Comparison of ENCODE assay signal across 9 mouse cellular contexts in genomic region chr19:10097826-10098225, GRCm38 (mm10). TPM values are rescaled to one million over a fixed set of nuclear protein-coding genes. Genes with fewer than 3 reads are reported as not detected.
A peak's percentile ranks its signal among the peaks of the same experiment; 100 is the strongest.
DNase-seq lines count a peak whose midpoint lies in the region; ATAC-seq and TF ChIP-seq lines count a peak whose summit lies in the region.
"Had no signal": no experiment of that assay in that cellular context is flagged by ENCODE, and none has a peak within 500 bp of the region (broad histone marks: within the 10 kb centered on the region; RNA-seq: fewer than 3 reads in every experiment).

No protein-coding gene starts in this region.

- H3K36me3 ChIP-seq in heart, embryonic 13.5 days = peaks cover 25% of the 10 kb centered on the region
- no peaks in the 10 kb centered on the region for H3K36me3 ChIP-seq in heart, adult 2 months (ENCODE audit: control insufficient read depth, insufficient read depth, low read length)
- peaks cover 74% of the 10 kb centered on the region for H3K36me3 ChIP-seq in G1E (replicated peaks)
- H3K36me3 ChIP-seq in forebrain, embryonic 16.5 days (ENCODE audit: control insufficient read depth, insufficient read depth) = peaks cover 4% of the 10 kb centered on the region; the same call in 1 of the 2 replicates
- peaks cover 35% of the 10 kb centered on the region for H3K36me3 ChIP-seq in midbrain, embryonic 13.5 days

- no peak overlapping the region for H3K9ac ChIP-seq in heart, embryonic 13.5 days
- no peak overlapping the region for H3K9ac ChIP-seq in heart, adult 2 months (ENCODE audit: low read depth, low read length)
- no peak overlapping the region for H3K9ac ChIP-seq in forebrain, embryonic 16.5 days (replicated peaks; ENCODE audit: low read depth, low read length)
- H3K9ac ChIP-seq in midbrain, embryonic 13.5 days (replicated peaks) = peak overlapping the region; percentile 42
- H3K9ac ChIP-seq: liver, embryonic 15.5 days had no signal

- no peak for TF ChIP-seq POLR2A in heart, adult 2 months (IDR thresholded peaks at IDR 0.05; ENCODE audit: insufficient read depth, low read depth, low read length)

- 0 out of 2 replicates have a peak overlapping the region, but pooled peaks have one; percentile 65 for H3K4me3 ChIP-seq in heart, embryonic 13.5 days
- no peak overlapping the region for H3K4me3 ChIP-seq in heart, adult 2 months
- peak overlapping the region; percentile 94; the same call in 1 of the 2 replicates for H3K4me3 ChIP-seq in G1E (ENCODE audit: low read depth, low read length)
- no peak overlapping the region for H3K4me3 ChIP-seq in forebrain, embryonic 16.5 days (replicated peaks; ENCODE audit: low read length)
- peak overlapping the region; percentile 86 for H3K4me3 ChIP-seq in midbrain, embryonic 13.5 days (replicated peaks)
- H3K4me3 ChIP-seq: liver, embryonic 15.5 days had no signal

- 90% methylated on average over 5 of the region's 5 CpGs for WGBS in heart, embryonic 13.5 days
- 94% methylated on average over 5 of the region's 5 CpGs for WGBS in heart, adult 2 months
- 44% methylated on average over 5 of the region's 5 CpGs for WGBS in forebrain, embryonic 16.5 days
- WGBS in midbrain, embryonic 13.5 days = 23% methylated on average over 5 of the region's 5 CpGs

- H3K4me1 ChIP-seq in heart, embryonic 13.5 days = peaks cover 51% of the 10 kb centered on the region
- H3K4me1 ChIP-seq in heart, adult 2 months (ENCODE audit: control insufficient read depth, insufficient read depth, low read length) = no peaks in the 10 kb centered on the region; the same call in 1 of the 2 replicates
- H3K4me1 ChIP-seq in G1E (ENCODE audit: insufficient read depth, low read depth, low read length) = peaks cover 84% of the 10 kb centered on the region
- H3K4me1 ChIP-seq in forebrain, embryonic 16.5 days (replicated peaks; ENCODE audit: control insufficient read depth, insufficient read depth, low read length) = peaks cover 66% of the 10 kb centered on the region
- H3K4me1 ChIP-seq in midbrain, embryonic 13.5 days (replicated peaks) = peaks cover 80% of the 10 kb centered on the region

- H3K9me3 ChIP-seq in heart, embryonic 13.5 days = no peaks in the 10 kb centered on the region
- H3K9me3 ChIP-seq in G1E (replicated peaks) = no peaks in the 10 kb centered on the region
- no peaks in the 10 kb centered on the region for H3K9me3 ChIP-seq in forebrain, embryonic 16.5 days (ENCODE audit: control insufficient read depth, low read length)
- no peaks in the 10 kb centered on the region for H3K9me3 ChIP-seq in midbrain, embryonic 13.5 days
- H3K9me3 ChIP-seq: liver, embryonic 15.5 days had no signal

- ATAC-seq in heart, embryonic 13.5 days (ENCODE audit: extremely low read depth, insufficient number of reproducible peaks, low FRiP score, low TSS enrichment) = no peak
- no peak for ATAC-seq in G1E (ENCODE audit: extremely low read depth, insufficient number of reproducible peaks, low FRiP score, poor library complexity, severe bottlenecking)
- ATAC-seq in forebrain, embryonic 16.5 days = no peak
- no peak for ATAC-seq in midbrain, embryonic 13.5 days
- no peak for ATAC-seq in monocyte, adult 5-6 weeks (replicated peaks; ENCODE audit: insufficient number of reproducible peaks, low FRiP score, low TSS enrichment, poor library complexity, severe bottlenecking)

- H3K27ac ChIP-seq in heart, embryonic 13.5 days (replicated peaks) = no peak overlapping the region
- no peak overlapping the region for H3K27ac ChIP-seq in heart, adult 2 months
- H3K27ac ChIP-seq in forebrain, embryonic 16.5 days (ENCODE audit: low read length) = no peak overlapping the region
- peak overlapping the region; percentile 78 for H3K27ac ChIP-seq in midbrain, embryonic 13.5 days
- H3K27ac ChIP-seq: liver, embryonic 15.5 days had no signal

- peak overlapping the region; percentile 78; the same call in 1 of the 2 replicates for H3K4me2 ChIP-seq in heart, embryonic 13.5 days
- H3K4me2 ChIP-seq in forebrain, embryonic 16.5 days (ENCODE audit: low read length) = peak overlapping the region; percentile 92
- peak overlapping the region; percentile 93 for H3K4me2 ChIP-seq in midbrain, embryonic 13.5 days (replicated peaks)

- no peaks in the 10 kb centered on the region for H3K27me3 ChIP-seq in heart, embryonic 13.5 days (replicated peaks)
- H3K27me3 ChIP-seq in heart, adult 2 months (ENCODE audit: control insufficient read depth, insufficient read depth, low read length) = no peaks in the 10 kb centered on the region
- no peaks in the 10 kb centered on the region for H3K27me3 ChIP-seq in G1E (ENCODE audit: insufficient read depth, low read length)
- no peaks in the 10 kb centered on the region for H3K27me3 ChIP-seq in forebrain, embryonic 16.5 days (replicated peaks; ENCODE audit: control insufficient read depth, insufficient read depth, low read length)
- H3K27me3 ChIP-seq in midbrain, embryonic 13.5 days = no peaks in the 10 kb centered on the region
- H3K27me3 ChIP-seq: liver, embryonic 15.5 days had no signal

- no peak for TF ChIP-seq CTCF in heart, adult 2 months (IDR thresholded peaks at IDR 0.05)
- TF ChIP-seq CTCF in G1E (IDR thresholded peaks at IDR 0.05; ENCODE audit: low read depth, low read length) = no peak

- no peak for DNase-seq in heart, adult 2 months
- DNase-seq in G1E (ENCODE audit: low spot score) = no peak
- no peak for DNase-seq in layer of hippocampus, adult 9-11 months
- no peak for DNase-seq in layer of hippocampus, adult 11-12 months (ENCODE audit: low spot score)

- no peaks in the 10 kb centered on the region for H3K79me2 ChIP-seq in heart, adult 2 months (replicated peaks; ENCODE audit: control insufficient read depth, insufficient read depth, low read length)

- intact Hi-C loops in heart, adult 2 months (cut with DNase I) = no loop called here

- TF ChIP-seq EP300 in heart, adult 2 months (IDR thresholded peaks at IDR 0.05; ENCODE audit: insufficient read depth, low read depth, low read length) = no peak

RNA-seq across cellular contexts. Expression of gene Fads2, which starts 3.7 kb away (rescaled TPM):
- polyA plus RNA-seq in heart, embryonic 13.5 days (2015; fragmentation: Nextera tagmentation; extraction: Ambion mirVana) = 47.1 and 50.3 TPM in 2 replicates
- total RNA-seq in heart, adult 2 months (2021) = 1 to 10 TPM; 5.3 to 6.3 TPM
- polyA plus RNA-seq in heart, adult 2 months (2012; rRNA removed) = 13.3 and 15.5 TPM in 2 replicates
- total RNA-seq in G1E (2014; fragmentation: Nextera tagmentation) (223 and 226 TPM in 2 replicates), G1E (2017) (182 and 199 TPM in 2 replicates)
- 223 and 275 TPM in 2 replicates for polyA plus RNA-seq in G1E (2012)
- polyA plus RNA-seq in forebrain, embryonic 16.5 days (2015; fragmentation: Nextera tagmentation; extraction: Ambion mirVana) = 171 and 173 TPM in 2 replicates
- 169 and 173 TPM in 2 replicates for polyA plus RNA-seq in midbrain, embryonic 13.5 days (2015; fragmentation: Nextera tagmentation; extraction: Ambion mirVana)
- total RNA-seq in monocyte, adult 5-6 weeks (2017) = 0.57 to 3.9 TPM (median 1.2 TPM) in 3 replicates

RNA-seq across cellular contexts. Expression of gene Fads3, which starts 56.5 kb away (rescaled TPM):
- polyA plus RNA-seq in heart, embryonic 13.5 days (2015; fragmentation: Nextera tagmentation; extraction: Ambion mirVana) = 39.4 and 41.9 TPM in 2 replicates
- total RNA-seq in heart, adult 2 months (2021) = 10 to 100 TPM; 29.7 to 33.7 TPM
- 104 and 135 TPM in 2 replicates for polyA plus RNA-seq in heart, adult 2 months (2012; rRNA removed)
- total RNA-seq in G1E (2014; fragmentation: Nextera tagmentation) (32.8 and 41.8 TPM in 2 replicates), G1E (2017) (17.0 and 20.1 TPM in 2 replicates)
- polyA plus RNA-seq in G1E (2012) = 46.6 and 48.8 TPM in 2 replicates
- polyA plus RNA-seq in forebrain, embryonic 16.5 days (2015; fragmentation: Nextera tagmentation; extraction: Ambion mirVana) = 14.1 and 20.9 TPM in 2 replicates
- 8.7 and 9.1 TPM in 2 replicates for polyA plus RNA-seq in midbrain, embryonic 13.5 days (2015; fragmentation: Nextera tagmentation; extraction: Ambion mirVana)
- total RNA-seq in monocyte, adult 5-6 weeks (2017) = 1.1 TPM in 1 of 3 replicates, not detected in the others

Comparison
In these comparisons a context has a peak if more than half of its experiments do, and no peak if none do; other contexts are left out.
1. H3K4me3 ChIP-seq: peak in heart, embryonic 13.5 days (single experiment), G1E (single experiment) and midbrain, embryonic 13.5 days (single experiment); none in heart, adult 2 months (single experiment) and forebrain, embryonic 16.5 days (single experiment).
2. Peak in every context shown above with its lines, with median percentiles within 50 percentile points of each other: H3K4me2 ChIP-seq.